Comparison of ENCODE assay signal across 9 mouse cellular contexts in the genomic region with DNA sequence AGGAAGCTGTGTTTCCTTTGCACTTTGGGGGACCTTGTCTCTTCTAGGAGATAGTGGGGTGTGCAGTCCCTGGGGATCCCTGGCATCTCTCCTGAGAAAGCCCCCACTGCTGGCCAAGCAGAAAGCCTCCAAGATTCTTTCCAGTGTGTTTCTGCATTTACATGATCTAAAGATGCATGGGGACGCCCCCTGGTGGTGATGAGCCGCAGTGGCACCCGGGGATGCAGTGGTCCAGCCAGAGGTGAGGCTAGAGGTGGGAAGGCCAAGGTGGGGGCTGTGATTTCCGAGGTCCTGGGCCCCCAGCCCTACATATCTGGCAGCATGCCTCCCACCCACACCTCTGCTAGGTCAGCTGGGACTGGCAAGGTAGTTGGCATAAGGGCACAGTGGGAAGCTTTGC. TPM values are rescaled to one million over a fixed set of nuclear protein-coding genes. Genes with fewer than 3 reads are reported as not detected.
A peak's percentile ranks its signal among the peaks of the same experiment; 100 is the strongest.
DNase-seq lines count a peak whose midpoint lies in the region; ATAC-seq and TF ChIP-seq lines count a peak whose summit lies in the region.
"Had no signal": no experiment of that assay in that cellular context is flagged by ENCODE, and none has a peak within 500 bp of the region (broad histone marks: within the 10 kb centered on the region; RNA-seq: fewer than 3 reads in every experiment).

No protein-coding gene starts in this region.

- H3K36me3 ChIP-seq in intestine, postnatal 0 days (ENCODE audit: control insufficient read depth, insufficient read depth): peaks cover 4% of the 10 kb centered on the region; the same call in 1 of the 2 replicates
- no peaks in the 10 kb centered on the region for H3K36me3 ChIP-seq in intestine, embryonic 16.5 days (ENCODE audit: control insufficient read depth, insufficient read depth, low read length)
- no peaks in the 10 kb centered on the region; the same call in 1 of the 2 replicates for H3K36me3 ChIP-seq in embryonic facial prominence, embryonic 11.5 days (replicated peaks; ENCODE audit: control insufficient read depth, insufficient read depth, low read depth, low read length)
- H3K36me3 ChIP-seq in limb, embryonic 14.5 days (ENCODE audit: control insufficient read depth, insufficient read depth, low read length): peaks cover 25% of the 10 kb centered on the region

- H3K4me2 ChIP-seq in intestine, postnatal 0 days (replicated peaks; ENCODE audit: low read depth): no peak overlapping the region
- H3K4me2 ChIP-seq in intestine, embryonic 16.5 days (ENCODE audit: low read depth, low read length): no peak overlapping the region
- H3K4me2 ChIP-seq in embryonic facial prominence, embryonic 11.5 days (ENCODE audit: low read depth, low read length): no peak overlapping the region
- no peak overlapping the region for H3K4me2 ChIP-seq in limb, embryonic 14.5 days (replicated peaks; ENCODE audit: low read depth, low read length, severe bottlenecking)

- peak; percentile 81 for DNase-seq in adrenal gland, postnatal 25 days
- peak; percentile 75 for DNase-seq in embryonic facial prominence, embryonic 11.5 days (ENCODE audit: low spot score)
- peak; percentile 37 to 78 for DNase-seq in kidney, adult 8-10 months
- DNase-seq in limb, embryonic 14.5 days (ENCODE audit: low spot score): peak; percentile 29
- peak; percentile 69 for DNase-seq in ovary, postnatal 14 days (ENCODE audit: low spot score)
- peak; percentile 84 for DNase-seq in thymus, postnatal 14 days

- WGBS in intestine, postnatal 0 days: 3% methylated on average over 4 of the region's 4 CpGs
- 2% methylated on average over 4 of the region's 4 CpGs for WGBS in intestine, embryonic 16.5 days
- 0% methylated on average over 4 of the region's 4 CpGs for WGBS in embryonic facial prominence, embryonic 11.5 days
- WGBS in limb, embryonic 14.5 days: 1% methylated on average over 4 of the region's 4 CpGs

- H3K27ac ChIP-seq in intestine, postnatal 0 days (ENCODE audit: low read depth, low read length): no peak overlapping the region
- no peak overlapping the region for H3K27ac ChIP-seq in intestine, embryonic 16.5 days (ENCODE audit: low read length)
- H3K27ac ChIP-seq in embryonic facial prominence, embryonic 11.5 days (replicated peaks; ENCODE audit: low read depth, low read length): no peak overlapping the region
- H3K27ac ChIP-seq in limb, embryonic 14.5 days (replicated peaks; ENCODE audit: low read depth, low read length): no peak overlapping the region

- TF ChIP-seq CTCF in intestine, postnatal 0 days (IDR thresholded peaks at IDR 0.05; ENCODE audit: low read depth): peak; percentile 91

- no peak overlapping the region for H3K4me3 ChIP-seq in intestine, postnatal 0 days (ENCODE audit: low read depth, low read length)
- no peak overlapping the region for H3K4me3 ChIP-seq in intestine, embryonic 16.5 days (ENCODE audit: low read length)
- no peak overlapping the region for H3K4me3 ChIP-seq in embryonic facial prominence, embryonic 11.5 days (ENCODE audit: low read depth, low read length)
- H3K4me3 ChIP-seq in limb, embryonic 14.5 days (replicated peaks; ENCODE audit: low read length): no peak overlapping the region
- H3K4me3 ChIP-seq: myocyte had no signal

- H3K9me3 ChIP-seq in intestine, postnatal 0 days (ENCODE audit: control insufficient read depth): no peaks in the 10 kb centered on the region
- no peaks in the 10 kb centered on the region for H3K9me3 ChIP-seq in intestine, embryonic 16.5 days (ENCODE audit: control insufficient read depth, low read length)
- no peaks in the 10 kb centered on the region for H3K9me3 ChIP-seq in embryonic facial prominence, embryonic 11.5 days (replicated peaks; ENCODE audit: control insufficient read depth, low read length)
- no peaks in the 10 kb centered on the region for H3K9me3 ChIP-seq in limb, embryonic 14.5 days (ENCODE audit: control insufficient read depth, low read length)

- no peak for TF ChIP-seq POLR2A in limb, embryonic 14.5 days (IDR thresholded peaks at IDR 0.05; ENCODE audit: borderline replicate concordance, extremely low read depth, insufficient read depth, insufficient read length)

- no peak for ATAC-seq in intestine, postnatal 0 days
- no peak for ATAC-seq in intestine, embryonic 16.5 days
- no peak for ATAC-seq in embryonic facial prominence, embryonic 11.5 days (replicated peaks; ENCODE audit: insufficient number of reproducible peaks, low FRiP score, low TSS enrichment, low read depth)
- ATAC-seq in limb, embryonic 14.5 days (ENCODE audit: low FRiP score, low read depth): no peak

- no peak overlapping the region for H3K9ac ChIP-seq in intestine, postnatal 0 days (ENCODE audit: low read depth, low read length)
- no peak overlapping the region for H3K9ac ChIP-seq in intestine, embryonic 16.5 days (ENCODE audit: low read depth, low read length)
- H3K9ac ChIP-seq in embryonic facial prominence, embryonic 11.5 days (replicated peaks; ENCODE audit: low read length): no peak overlapping the region
- no peak overlapping the region for H3K9ac ChIP-seq in limb, embryonic 14.5 days (ENCODE audit: low read depth, low read length, severe bottlenecking)

- no peaks in the 10 kb centered on the region for H3K4me1 ChIP-seq in intestine, postnatal 0 days (replicated peaks; ENCODE audit: control insufficient read depth, insufficient read depth, low read length)
- H3K4me1 ChIP-seq in intestine, embryonic 16.5 days (ENCODE audit: control insufficient read depth, insufficient read depth, low read length): peaks cover 7% of the 10 kb centered on the region
- H3K4me1 ChIP-seq in embryonic facial prominence, embryonic 11.5 days (ENCODE audit: control insufficient read depth, insufficient read depth, low read length): no peaks in the 10 kb centered on the region
- 0 out of 2 replicates have a peak, but pooled peaks cover 2% of the 10 kb centered on the region for H3K4me1 ChIP-seq in limb, embryonic 14.5 days (ENCODE audit: control insufficient read depth, insufficient read depth, low read length)

- no peaks in the 10 kb centered on the region for H3K27me3 ChIP-seq in intestine, postnatal 0 days (replicated peaks; ENCODE audit: control insufficient read depth, insufficient read depth, low read length)
- no peaks in the 10 kb centered on the region for H3K27me3 ChIP-seq in intestine, embryonic 16.5 days (replicated peaks; ENCODE audit: control insufficient read depth, insufficient read depth, low read length)
- no peaks in the 10 kb centered on the region for H3K27me3 ChIP-seq in embryonic facial prominence, embryonic 11.5 days (ENCODE audit: control insufficient read depth, insufficient read depth, low read length)
- H3K27me3 ChIP-seq in limb, embryonic 14.5 days (ENCODE audit: control insufficient read depth, insufficient read depth, low read length): no peaks in the 10 kb centered on the region

RNA-seq across cellular contexts. Expression of a gene that starts 19.2 kb away (rescaled TPM):
- 5.5 and 8.1 TPM in 2 replicates for polyA plus RNA-seq in intestine, postnatal 0 days (2015; fragmentation: Nextera tagmentation; extraction: Ambion mirVana)
- polyA plus RNA-seq in intestine, embryonic 16.5 days (2015; fragmentation: Nextera tagmentation; extraction: Ambion mirVana): 4.1 and 4.7 TPM in 2 replicates
- total RNA-seq in adrenal gland, postnatal 25 days (2021): 0.76 and 1.9 TPM in 2 replicates
- polyA plus RNA-seq in embryonic facial prominence, embryonic 11.5 days (2014; fragmentation: Nextera tagmentation; extraction: Ambion mirVana): 0.10 TPM in 1 of 2 replicates, not detected in the other
- polyA plus RNA-seq in limb, embryonic 14.5 days (2012; rRNA removed): 0.56 and 0.70 TPM in 2 replicates
- 0.12 and 0.23 TPM in 2 replicates for polyA plus RNA-seq in limb, embryonic 14.5 days (2014; fragmentation: Nextera tagmentation; extraction: Ambion mirVana)

RNA-seq across cellular contexts. Expression of a gene that starts 49.4 kb away (rescaled TPM):
- 8.4 and 8.5 TPM in 2 replicates for polyA plus RNA-seq in intestine, postnatal 0 days (2015; fragmentation: Nextera tagmentation; extraction: Ambion mirVana)
- polyA plus RNA-seq in intestine, embryonic 16.5 days (2015; fragmentation: Nextera tagmentation; extraction: Ambion mirVana): 18.3 and 18.7 TPM in 2 replicates
- 2.9 and 4.1 TPM in 2 replicates for total RNA-seq in adrenal gland, postnatal 25 days (2021)
- 59.5 and 60.3 TPM in 2 replicates for polyA plus RNA-seq in embryonic facial prominence, embryonic 11.5 days (2014; fragmentation: Nextera tagmentation; extraction: Ambion mirVana)
- 20.5 and 27.3 TPM in 2 replicates for polyA plus RNA-seq in limb, embryonic 14.5 days (2012; rRNA removed)
- polyA plus RNA-seq in limb, embryonic 14.5 days (2014; fragmentation: Nextera tagmentation; extraction: Ambion mirVana): 45.1 and 46.2 TPM in 2 replicates

Comparison
In these comparisons a context has a peak if more than half of its experiments do, and no peak if none do; other contexts are left out.
1. DNase-seq: peak in every context shown above with its lines; median percentile 84 in thymus, postnatal 14 days; 81 in adrenal gland, postnatal 25 days; 75 in embryonic facial prominence, embryonic 11.5 days; 69 in ovary, postnatal 14 days; 58 in kidney, adult 8-10 months; 29 in limb, embryonic 14.5 days.